Mouse (Mus musculus) c-Kit-positive CD71-positive TER-119-negative erythroid progenitor cells, embryonic 14.5 days (primary cell): ENCODE measurements at regions not wholly inside any gene's neighbourhood (a gene's known extent, or its start where the extent isn't known, plus 50 kb on each side); places are given as distances from the start of the nearest gene placed in this dataset.

Source experiments
- DNase-seq: peaks from one replicate; pipeline ENCODE4 v3.0.0-alpha.2; 2013; ENCODE audit warnings: low read depth

DNA sequence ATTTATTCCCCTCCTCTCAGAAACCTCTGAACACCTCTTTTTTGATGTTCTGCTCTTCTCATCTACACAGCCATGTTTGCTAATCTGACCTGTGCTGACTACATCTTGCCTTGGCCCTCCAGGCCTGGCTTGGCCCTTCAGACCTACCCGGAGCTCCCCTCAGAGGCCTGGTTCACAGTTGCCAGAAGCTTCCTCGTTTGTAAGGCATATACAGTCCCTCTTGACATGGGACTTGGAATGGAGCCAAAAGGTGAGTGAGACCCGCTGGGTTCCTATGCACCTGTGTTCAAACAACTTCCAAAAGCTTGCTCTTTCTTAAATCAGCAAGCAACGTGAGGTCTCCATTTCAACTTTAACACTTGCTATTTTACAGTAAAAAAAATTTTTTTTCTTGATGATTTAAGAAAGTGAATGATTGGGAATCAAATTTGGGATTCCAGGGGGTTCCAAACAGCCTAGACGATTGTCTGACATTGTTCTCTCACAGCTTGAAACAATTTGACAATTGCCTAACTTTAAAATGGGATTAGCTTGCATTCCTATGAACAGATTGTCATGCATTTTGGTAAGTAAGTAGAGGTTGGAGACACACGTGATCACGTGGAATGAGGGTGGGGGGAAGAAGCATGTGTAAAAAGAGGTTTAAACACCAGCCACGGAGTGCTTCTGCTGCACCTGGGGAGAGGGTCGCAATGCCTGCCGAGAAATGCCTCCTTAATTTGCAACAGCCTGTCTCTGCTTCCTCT, 631.9 kb downstream of the Rnf144a start:
- no peak for DNase-seq

DNA sequence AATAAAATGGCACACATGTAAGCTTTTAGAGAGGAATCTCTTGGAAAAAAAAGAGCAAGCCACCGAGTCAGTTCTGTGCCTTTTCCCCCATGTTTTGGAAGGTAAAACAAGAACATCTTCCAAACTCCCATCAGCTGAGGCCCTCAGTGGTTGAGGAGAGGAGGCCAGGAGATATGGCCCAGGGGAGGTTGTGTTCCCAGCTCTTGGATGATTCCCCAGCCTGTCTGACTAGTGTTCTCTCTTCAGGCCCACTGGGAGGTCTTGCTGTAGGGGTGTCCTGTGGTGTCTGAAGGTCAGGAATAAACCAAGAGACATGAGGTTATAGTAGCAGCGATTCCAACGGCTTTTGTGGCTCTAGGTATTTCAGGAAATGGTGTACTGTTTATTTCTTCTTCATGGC, 643.2 kb downstream of the Rnf144a start:
- DNase-seq, result no peak

DNA sequence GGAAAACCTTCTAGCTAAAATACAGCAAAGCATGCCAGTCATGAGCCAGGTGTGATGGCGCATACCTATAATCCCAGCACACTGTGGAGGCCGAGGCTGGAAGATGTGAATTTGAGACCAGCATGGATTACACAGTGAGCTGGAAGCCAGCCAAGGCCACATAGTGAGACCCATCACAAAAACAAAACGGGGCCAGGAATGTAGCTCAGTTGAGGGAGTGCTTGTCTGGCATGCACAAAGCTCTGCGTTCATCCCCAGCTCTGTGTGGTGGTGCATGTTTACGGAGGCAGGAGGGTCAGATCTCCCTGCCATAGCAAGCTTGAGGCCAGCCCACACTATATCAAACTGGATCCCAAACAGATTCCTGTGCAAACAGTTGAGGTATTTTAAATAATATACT, 646.4 kb downstream of the Rnf144a start:
- no peak for DNase-seq

DNA sequence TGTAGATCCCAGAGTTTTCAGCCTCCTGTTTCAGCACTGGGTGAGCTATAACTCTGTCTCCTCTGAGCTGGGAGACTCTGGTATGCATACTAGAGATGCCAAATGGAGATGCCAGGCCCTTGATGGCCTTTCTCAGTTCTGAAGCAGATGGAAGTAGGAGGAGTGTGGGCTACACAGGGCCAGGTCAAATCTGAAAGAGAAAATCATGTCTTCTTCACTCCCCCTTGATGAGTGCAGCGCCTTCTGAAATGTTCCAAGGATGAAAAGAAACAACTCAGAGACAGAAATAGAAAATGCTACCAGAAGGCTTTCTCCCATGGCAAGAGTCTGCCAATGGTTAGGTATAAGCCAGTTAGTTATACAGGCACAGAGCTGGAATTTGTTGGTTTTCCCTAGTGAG, 652.0 kb downstream of the Rnf144a start:
- DNase-seq, result no peak

DNA sequence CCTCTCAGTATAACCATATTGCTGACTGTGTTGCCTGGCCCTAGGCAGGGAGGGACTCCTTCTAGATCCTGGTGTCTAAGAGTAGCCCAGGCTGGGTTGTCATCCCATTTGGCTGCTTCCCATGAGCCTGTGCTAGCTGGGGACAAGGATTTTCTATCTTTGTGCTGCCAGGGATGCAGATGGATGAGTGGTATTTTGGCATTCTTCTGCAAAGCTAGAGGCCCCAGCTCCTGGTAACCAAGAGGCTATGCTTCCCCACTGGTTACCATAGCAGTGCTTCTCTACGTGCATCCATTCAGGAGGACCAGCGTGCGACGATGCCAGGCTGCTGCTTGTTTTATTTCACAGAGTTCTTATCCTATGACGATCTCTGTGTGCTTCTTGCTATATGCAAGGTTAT, 658.0 kb downstream of the Rnf144a start:
- DNase-seq, result no peak

DNA sequence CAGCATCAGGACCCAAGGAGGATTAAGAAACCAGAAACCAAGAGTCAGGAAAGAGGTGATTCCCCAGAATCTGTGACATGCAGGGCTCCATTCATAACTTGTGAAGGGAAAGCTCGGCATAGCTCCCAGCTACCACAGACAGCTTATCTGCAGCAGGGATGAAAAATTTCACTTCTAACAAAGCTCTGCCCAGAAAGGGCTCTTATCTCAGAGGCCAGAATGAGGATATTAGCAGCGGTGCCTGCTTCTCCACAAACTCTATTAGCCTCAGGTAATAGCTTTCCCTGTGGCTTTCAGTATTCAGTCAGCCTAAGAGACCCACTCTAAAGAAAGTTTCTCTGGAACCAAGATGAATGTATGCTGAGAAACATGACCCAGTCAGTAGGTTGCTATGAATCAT, 636.9 kb upstream of the Id2 start:
- DNase-seq, result no peak

DNA sequence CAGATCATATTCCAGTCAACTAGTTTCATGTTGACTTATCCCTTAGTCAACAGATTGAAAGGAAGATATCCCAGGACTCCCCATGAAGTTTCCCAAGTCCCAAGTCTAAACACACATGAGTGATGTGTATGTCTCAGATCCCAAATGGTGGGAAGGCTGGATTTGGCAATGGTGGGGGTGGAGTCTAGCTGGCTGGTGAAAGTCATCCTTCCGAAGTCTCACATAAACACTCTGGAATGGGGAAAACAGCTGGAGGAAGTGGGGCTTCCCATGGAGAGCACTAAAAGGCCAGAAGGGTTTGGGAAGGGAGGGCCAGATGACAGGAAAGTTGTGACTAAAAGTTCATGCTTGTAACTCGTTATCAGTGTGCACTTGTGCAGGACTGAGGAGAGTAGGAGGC, 628.8 kb upstream of the Id2 start:
- no peak for DNase-seq

DNA sequence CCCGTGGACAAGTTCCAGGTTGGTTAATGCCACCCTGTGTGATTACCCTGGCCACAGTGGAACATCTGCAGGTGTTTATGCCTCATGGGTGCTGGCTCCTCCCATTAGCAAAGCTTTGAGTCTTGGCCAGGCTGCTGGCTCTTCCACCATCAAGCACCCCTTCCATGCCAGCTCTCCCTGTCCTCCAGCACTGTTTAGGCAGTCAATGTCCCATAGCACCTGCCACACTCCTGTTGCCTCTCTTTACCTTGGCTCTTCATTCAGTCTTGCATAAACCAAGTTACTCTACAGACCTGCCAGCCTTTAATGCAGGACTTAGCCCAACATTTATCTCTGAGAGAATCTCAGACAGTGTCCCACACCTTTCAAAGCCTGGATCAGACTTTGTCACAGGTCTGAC, 614.2 kb upstream of the Id2 start:
- no peak for DNase-seq

DNA sequence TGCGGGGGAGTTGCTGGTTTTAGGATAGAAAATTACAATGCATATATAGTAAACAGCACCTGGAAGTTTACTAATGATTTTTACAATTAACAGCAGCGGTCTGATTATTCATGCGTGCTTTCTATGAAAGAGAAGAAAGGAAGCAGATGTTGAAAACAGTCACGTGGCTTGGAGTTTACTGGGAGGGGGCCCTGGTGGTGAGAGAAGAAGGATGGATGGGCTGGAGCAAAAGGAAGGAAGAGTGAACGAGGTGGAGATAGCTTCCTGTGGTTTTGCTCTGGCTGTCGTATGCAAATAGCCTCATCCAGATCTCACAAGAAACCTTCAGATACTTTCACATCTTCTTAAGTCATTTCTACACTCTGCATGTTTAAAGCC, 606.1 kb upstream of the Id2 start:
- DNase-seq, result no peak

DNA sequence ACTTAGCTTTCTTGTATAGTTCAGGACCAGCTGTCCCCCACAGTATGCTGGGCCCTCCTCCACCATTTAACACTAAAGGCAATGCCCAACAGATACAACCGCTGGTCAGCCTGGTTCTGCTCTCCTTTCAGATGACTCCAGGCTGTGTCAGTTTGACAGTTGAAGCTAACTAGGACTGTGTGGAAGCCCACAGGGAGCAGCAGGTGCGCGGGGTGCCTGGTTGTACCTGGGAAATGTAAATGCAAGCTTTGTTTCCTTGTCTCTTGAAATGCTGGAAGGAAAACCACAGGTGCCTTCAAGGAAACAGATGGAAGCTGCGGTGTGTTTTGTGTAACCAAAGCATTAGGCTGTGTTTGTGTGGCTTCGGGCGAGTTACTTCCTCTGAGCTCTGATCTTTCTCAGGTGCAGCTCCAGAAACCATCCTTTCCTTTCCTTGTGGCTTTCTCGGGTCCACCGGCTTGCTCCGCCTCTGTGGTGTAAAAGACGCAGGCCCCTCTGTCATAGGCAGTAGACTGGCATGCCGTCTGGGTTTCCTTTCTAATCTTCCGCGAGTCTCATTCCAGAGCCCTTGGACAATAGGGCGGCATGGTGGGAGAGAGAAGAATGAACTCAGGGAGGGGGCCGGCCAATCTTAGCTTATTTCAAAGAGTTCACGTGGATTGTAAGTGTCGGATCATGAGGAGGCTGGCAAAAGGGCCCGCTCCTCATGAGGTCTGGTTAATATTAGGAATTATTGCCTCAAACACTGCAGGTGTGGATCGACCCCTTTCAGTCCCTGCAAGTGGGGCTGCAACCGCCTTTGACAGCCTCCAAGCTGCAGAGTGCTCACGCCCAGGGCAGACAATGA, 605.5 kb upstream of the Id2 start:
- DNase-seq, result no peak

DNA sequence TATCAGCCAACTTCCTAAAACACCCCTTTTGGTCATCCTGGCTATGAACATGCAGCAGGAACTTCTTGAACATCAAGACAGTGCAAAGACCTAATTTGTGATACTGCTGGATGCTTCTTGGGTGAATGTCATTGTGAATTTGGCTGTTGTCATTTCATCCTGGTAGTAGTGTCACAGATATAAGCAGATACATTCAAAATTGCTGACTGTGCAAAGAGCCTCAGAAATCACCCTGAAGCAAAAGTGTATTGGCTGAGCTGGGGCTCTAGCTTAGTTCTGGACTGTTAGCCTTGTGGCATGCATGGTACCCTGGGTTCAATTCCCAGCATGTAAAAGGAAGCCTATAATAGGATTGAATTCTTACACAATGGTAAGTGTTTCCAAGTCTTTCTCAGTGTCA, 590.1 kb upstream of the Id2 start:
- DNase-seq, result no peak

DNA sequence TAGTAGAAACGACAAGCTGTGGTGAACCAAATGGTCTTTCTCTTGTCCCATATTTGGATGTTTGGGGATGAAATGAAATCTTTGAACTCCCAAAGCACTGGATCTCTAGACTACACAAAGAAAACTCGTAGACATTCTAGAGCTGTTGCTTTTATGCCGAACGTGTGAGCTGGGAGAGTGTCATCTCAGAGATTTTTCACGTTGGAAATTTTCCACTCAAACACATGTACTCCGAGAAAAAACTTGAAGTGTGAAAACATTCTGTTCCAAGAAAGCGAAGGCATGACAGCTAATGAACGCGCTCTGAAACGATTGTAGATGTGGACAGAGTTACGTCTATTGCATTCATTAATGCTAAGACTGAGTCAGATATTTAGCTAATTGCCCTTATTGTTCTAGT, 579.7 kb upstream of the Id2 start:
- no peak for DNase-seq

DNA sequence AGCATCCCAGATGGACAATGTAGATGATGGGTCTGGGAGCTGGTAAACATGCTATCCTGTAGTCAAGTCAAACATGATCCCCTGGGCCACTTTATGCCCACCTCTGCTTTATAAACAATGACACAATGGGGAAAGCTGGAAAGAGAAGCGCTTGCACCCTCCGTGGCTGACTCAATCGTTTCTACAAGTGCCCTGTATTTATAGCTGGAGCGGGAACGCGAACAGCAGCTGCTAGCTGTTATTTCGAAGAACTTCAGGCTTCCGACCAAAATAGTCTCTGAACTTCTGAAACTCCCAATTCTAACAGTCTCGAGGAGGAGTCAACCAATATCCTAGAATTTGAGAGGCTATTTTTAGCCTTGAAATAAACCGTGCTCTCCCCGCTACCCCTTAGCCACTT, 571.4 kb upstream of the Id2 start:
- DNase-seq, result no peak

DNA sequence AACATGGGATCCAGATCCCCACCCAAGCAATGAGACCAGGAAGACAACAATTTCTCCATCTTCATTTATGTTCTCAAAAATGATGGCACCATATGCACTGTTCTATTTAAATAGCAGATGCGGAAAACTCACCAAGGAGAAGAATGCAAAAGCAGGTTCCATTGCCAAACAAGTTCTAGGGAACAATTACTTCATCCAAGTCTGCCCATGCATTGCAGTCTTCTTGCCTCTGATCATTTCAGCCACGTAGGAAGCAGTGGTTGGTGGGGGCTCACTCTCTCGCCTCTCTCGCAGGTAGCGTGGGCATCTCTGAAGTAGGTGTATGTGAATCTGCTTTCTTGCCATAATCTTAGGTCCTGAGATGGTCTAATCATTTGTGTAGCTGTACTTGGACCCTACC, 557.5 kb upstream of the Id2 start:
- DNase-seq, result no peak

DNA sequence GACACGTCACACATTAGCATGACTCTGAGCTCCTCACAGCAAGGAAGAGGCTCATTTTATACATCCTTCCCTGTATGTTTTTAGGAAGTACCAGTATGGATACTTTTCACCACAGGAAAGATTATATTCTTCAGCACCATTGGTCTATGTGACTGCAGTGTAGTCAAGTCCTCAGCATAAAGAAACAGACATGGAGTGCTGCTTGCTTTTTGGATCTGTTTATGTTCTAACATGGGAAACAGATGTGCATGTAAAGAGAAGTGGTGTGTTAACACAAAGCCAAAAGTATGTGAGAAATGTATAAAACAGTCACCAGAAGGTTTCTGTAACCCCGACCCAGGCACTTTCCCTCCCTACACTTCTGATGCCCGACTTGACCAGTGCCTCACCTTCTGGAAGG, 553.3 kb upstream of the Id2 start:
- DNase-seq, result no peak

DNA sequence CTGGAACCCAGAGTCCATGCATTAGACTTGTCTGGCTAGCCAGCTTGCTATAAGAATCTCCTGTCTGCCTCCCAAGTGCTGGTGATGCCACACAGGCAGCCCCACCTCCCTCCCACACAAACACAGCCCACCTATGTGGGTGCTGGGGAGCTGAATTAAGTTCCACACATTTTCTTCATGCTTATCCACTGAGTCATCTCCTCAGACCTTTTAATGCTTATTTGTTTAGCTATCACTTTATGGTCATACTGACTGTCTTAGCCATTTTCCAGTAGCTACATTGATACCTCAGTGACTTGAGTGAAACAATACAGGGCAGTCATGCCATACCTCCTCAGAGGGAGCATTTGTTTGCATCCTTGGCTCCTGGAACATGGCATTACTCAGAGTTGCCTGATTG, 531.1 kb upstream of the Id2 start:
- DNase-seq, result no peak

DNA sequence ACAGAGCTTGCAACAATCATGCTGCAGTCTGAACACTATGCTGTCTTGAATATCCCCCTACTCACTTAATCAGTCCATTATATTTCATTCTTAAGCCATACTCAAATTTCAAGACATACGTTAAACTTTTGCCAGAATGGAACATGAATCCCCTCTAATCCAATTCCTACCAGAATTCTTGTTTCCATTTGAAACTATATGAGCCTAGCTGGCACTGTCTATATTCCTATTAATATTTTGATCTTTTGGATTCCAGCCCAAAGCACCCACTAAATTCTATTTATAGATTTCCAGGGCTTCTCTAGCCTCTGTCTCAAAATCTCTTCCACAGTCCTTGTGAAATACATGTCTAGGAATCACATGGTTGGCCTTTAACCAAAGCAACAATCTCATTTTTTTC, 528.9 kb upstream of the Id2 start:
- DNase-seq, result no peak

DNA sequence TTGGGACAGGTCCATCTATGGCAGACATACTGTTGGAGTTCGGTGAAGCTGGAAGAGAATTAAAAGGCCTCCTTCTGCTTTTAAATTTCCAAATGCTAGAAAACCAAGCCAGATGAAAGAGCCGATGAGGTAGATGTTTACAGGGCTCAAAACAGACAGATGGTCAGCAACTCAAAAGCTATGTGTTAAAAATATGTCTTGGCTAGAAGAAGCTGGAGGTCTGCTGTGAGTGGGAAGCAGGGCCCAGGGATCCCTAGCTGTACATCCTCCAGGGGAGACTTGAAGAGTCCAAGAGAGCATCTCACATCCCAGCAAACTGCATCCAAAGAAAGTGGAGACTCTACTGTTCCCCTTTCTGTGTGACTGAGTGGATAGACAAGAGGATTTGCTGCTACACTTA, 526.5 kb upstream of the Id2 start:
- DNase-seq, result no peak

DNA sequence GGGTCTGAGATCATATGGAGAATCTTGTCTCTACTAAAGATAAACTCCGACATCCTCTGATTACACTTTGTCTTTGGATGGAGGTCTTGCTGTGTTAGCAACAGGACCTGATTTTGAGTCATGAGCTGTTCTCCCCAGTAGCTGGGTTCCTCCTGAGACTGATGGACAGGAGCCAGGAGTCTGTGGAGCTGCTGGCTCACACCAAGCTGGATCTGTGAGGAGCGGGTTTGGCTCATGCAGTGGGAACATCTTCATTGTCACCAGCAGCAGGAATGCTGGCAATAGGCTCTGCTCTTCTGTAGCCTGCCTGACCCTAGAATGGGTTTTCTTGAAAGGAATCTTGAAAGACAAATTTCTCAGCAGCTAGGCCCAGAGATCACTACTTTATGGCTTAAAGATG, 524.2 kb upstream of the Id2 start:
- no peak for DNase-seq

DNA sequence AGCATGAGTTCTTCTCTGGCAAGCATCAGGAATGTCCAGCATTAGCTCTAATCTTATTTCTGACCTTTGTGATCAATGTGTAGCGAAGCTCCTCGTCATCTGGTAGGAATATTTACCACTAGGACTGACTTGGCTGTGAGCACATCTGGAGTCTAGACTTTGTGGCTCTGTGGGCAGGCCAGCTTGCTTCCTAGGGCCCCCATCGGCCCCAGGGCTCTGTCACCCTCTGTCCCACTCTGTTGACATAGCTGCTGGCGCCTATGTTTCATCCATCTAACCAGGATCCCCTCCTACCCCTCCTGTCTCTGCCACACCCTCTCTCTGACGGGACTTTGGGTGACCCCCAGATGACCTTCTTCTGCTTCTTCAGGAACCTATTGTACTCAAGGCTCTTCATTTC, 520.6 kb upstream of the Id2 start:
- DNase-seq, result no peak

DNA sequence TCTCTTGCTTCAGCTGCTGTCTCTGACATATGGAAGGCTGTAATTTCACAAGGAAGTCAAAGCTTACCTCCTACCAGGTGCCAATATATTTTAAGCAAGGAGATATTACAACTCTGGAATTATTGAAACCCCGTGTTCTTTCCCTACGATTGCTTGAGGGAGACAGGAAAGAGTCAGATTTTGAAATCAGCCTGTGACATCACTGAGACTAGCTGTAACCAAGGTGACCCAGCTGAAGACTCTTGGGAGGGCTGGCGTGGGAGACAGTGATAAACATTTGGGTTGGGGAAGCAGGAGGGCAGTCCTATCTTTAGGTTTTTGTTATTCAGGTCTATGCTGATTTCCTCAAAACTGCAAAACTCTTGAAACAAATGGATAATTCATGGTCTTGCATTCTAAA, 518.4 kb upstream of the Id2 start:
- DNase-seq, result no peak

DNA sequence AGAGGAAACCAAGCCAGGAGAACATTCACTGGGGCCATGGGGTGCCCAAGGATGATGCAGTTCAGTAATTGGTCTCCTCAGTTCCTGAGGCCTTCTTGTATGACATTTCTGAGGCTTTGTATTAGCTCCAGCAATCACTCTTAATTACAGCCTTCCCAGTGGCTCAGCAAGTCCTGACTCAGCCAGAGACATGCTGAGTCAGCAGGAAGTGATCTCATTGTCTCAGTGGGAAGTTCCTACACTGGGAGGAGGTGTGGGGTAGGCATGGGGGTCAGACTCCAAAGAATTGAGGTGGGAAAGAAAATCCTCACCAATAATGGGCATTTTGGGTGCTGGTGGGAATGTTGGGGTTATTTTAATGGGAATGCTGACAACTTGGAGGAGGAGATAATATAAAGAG, 516.5 kb upstream of the Id2 start:
- no peak for DNase-seq

DNA sequence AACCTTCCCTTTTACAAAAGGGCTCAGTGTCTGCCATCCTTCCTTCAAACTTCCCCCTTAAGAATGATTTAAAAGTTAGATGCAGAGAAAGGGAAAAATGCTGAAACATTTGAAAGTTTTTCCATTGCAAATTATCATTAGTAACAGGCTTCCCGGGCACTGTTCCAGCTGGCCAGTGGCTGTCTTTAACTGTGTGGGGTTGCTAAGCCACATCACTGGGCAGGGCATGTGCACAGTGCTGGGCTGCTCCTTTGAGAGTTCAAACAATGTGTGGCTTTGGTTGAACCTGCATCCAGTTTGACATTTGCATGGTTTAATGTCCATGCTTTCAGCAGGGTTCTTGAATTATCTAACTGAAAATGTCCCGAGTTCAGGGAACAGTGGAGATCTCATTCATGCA, 512.1 kb upstream of the Id2 start:
- DNase-seq, result no peak

DNA sequence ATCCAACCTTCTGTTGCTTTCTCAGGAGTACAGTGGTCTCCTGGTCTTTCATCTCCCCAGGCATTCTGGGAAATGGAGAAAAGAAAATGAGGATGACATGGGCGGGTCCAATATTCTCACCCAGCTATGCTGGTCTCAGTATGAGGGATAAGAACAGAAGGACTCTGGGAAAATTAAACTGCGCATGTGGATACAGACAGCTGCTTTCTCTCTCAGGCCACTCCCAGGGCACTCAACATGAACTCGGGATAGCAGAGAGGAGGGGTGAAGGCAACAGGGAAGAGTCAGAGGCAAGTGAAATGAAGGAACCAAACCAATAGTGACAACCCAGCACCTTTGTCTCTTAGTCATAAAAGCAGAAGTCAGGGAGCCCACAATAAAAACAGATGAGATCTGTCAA, 508.5 kb upstream of the Id2 start:
- no peak for DNase-seq
